ENCODE assay signal across 8 mouse cellular contexts in the genomic region with DNA sequence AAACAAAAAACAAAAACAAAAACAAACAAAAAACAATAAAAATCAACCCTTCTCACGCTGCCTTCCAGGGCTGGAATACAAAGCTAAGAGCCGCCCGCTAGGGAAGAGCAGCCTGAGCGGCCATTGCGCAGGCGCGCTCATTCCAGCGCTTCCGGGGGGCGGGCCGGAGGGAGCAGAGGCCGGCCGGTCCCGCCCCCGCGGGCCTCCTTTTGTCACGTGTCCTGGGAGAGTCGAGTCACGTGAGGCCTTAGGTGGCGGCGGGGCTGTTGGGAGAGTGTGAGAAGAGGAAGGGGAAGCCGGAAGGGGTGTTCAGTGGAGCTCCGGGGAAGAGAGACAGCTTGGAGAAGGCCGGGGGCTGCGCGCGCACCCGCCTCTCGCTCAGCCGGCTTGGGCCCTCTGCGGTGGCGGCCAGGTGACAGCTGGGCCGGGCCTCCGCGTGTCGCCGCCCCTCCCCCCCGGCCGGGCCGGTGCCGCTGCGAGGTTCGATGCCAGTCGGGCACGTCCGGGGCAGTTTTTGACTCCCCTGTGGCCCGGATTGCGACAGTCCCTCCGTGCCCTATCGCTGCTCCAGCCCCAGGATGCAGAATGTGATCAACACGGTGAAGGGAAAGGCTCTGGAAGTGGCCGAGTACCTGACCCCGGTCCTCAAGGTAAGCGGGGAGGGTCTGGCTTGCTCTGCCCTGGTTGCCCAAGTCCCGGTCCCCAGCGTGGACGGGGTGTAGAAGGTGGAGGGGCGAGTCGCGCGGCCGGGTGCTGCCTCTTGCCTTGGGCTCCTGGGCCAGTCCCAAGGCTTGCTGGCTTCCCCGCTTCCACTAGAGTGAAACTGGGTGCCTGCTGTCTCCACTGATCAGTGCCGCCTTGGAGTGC. TPM values are rescaled to one million over a fixed set of nuclear protein-coding genes. Genes with fewer than 3 reads are reported as not detected.
DNase-seq lines count a peak whose midpoint lies in the region; ATAC-seq and TF ChIP-seq lines count a peak whose summit lies in the region.

Slc35a5 (minus strand) TSS at position 185 of the 867 bp plus-strand sequence.
Atg3 (plus strand) TSS at position 264 of the 867 bp plus-strand sequence.

- H3K4me2 ChIP-seq in heart, embryonic 15.5 days = peak within 1 kb of the TSS; percentile 71
- H3K4me2 ChIP-seq in liver, embryonic 14.5 days (ENCODE audit: low read depth) = peak within 1 kb of the TSS; percentile 92
- H3K4me2 ChIP-seq in neural tube, embryonic 11.5 days (ENCODE audit: low read depth) = peak within 1 kb of the TSS; percentile 79
- H3K4me2 ChIP-seq in stomach, postnatal 0 days (replicated peaks; ENCODE audit: low read depth) = peak within 1 kb of the TSS; percentile 82

- H3K27me3 ChIP-seq in forebrain, embryonic 10.5 days (ENCODE audit: poor library complexity, severe bottlenecking) = no peaks in the 10 kb centered on the region
- no peaks in the 10 kb centered on the region for H3K27me3 ChIP-seq in heart, embryonic 15.5 days
- no peaks in the 10 kb centered on the region for H3K27me3 ChIP-seq in liver, embryonic 14.5 days (ENCODE audit: control insufficient read depth, insufficient read depth, low read length)
- H3K27me3 ChIP-seq in neural tube, embryonic 11.5 days (ENCODE audit: control insufficient read depth, insufficient read depth, low read length) = no peaks in the 10 kb centered on the region
- H3K27me3 ChIP-seq in stomach, postnatal 0 days (ENCODE audit: control insufficient read depth, insufficient read depth, low read length) = no peaks in the 10 kb centered on the region

- ATAC-seq in heart, embryonic 15.5 days (replicated peaks; ENCODE audit: insufficient number of reproducible peaks, insufficient read depth, low FRiP score, low read depth) = peak; percentile 97
- ATAC-seq in liver, embryonic 14.5 days (ENCODE audit: insufficient read depth) = peak; percentile 87
- ATAC-seq in neural tube, embryonic 11.5 days (ENCODE audit: insufficient read depth, low FRiP score, low TSS enrichment) = peak; percentile 99
- peak; percentile 97 for ATAC-seq in stomach, postnatal 0 days (ENCODE audit: low FRiP score, low TSS enrichment)

- TF ChIP-seq EP300 in liver, embryonic 14.5 days (IDR thresholded peaks at IDR 0.05; ENCODE audit: low read depth) = no peak
- TF ChIP-seq EP300 in stomach, postnatal 0 days (optimal IDR thresholded peaks at IDR 0.05) = peak; percentile 56

- peaks cover 12% of the 10 kb centered on the region for H3K36me3 ChIP-seq in forebrain, embryonic 10.5 days (replicated peaks)
- H3K36me3 ChIP-seq in heart, embryonic 15.5 days = peaks cover 15% of the 10 kb centered on the region; the same call in 1 of the 2 replicates
- no peaks in the 10 kb centered on the region for H3K36me3 ChIP-seq in liver, embryonic 14.5 days (replicated peaks; ENCODE audit: control insufficient read depth, insufficient read depth, low read depth)
- H3K36me3 ChIP-seq in neural tube, embryonic 11.5 days (ENCODE audit: control insufficient read depth, insufficient read depth, low read length) = no peaks in the 10 kb centered on the region
- H3K36me3 ChIP-seq in stomach, postnatal 0 days (ENCODE audit: control insufficient read depth, insufficient read depth, low read length) = no peaks in the 10 kb centered on the region

- TF ChIP-seq CTCF in liver, embryonic 14.5 days (IDR thresholded peaks at IDR 0.05; ENCODE audit: low read depth) = no peak
- TF ChIP-seq CTCF in stomach, postnatal 0 days (IDR thresholded peaks at IDR 0.05; ENCODE audit: low read depth) = no peak

- WGBS in forebrain, embryonic 10.5 days = under 1% methylated on average over 55 of the region's 64 CpGs
- under 1% methylated on average over 47 of the region's 64 CpGs for WGBS in heart, embryonic 15.5 days
- WGBS in liver, embryonic 14.5 days (ENCODE audit: insufficient replicate concordance) = under 1% methylated on average over 64 of the region's 64 CpGs
- WGBS in neural tube, embryonic 11.5 days = under 1% methylated on average over 64 of the region's 64 CpGs
- WGBS in stomach, postnatal 0 days = 1% methylated on average over 61 of the region's 64 CpGs

- H3K27ac ChIP-seq in forebrain, embryonic 10.5 days = peak within 1 kb of the TSS; percentile 93
- peak within 1 kb of the TSS; percentile 88 for H3K27ac ChIP-seq in heart, embryonic 15.5 days
- H3K27ac ChIP-seq in liver, embryonic 14.5 days = peak within 1 kb of the TSS; percentile 70
- peak within 1 kb of the TSS; percentile 83 for H3K27ac ChIP-seq in neural tube, embryonic 11.5 days (ENCODE audit: low read depth, low read length)
- peak within 1 kb of the TSS; percentile 97 for H3K27ac ChIP-seq in stomach, postnatal 0 days (replicated peaks)

- peaks cover 36% of the 10 kb centered on the region for H3K4me1 ChIP-seq in forebrain, embryonic 10.5 days
- peaks cover 11% of the 10 kb centered on the region; the same call in 1 of the 2 replicates for H3K4me1 ChIP-seq in heart, embryonic 15.5 days (replicated peaks)
- H3K4me1 ChIP-seq in liver, embryonic 14.5 days (replicated peaks; ENCODE audit: control insufficient read depth in 2 of 2, insufficient read depth in 2 of 2, low read length in 1 of 2) = peaks cover 8 to 13% of the 10 kb centered on the region in 2 experiments; a peak in 3 of 4 replicates
- peaks cover 6% of the 10 kb centered on the region; the same call in 1 of the 2 replicates for H3K4me1 ChIP-seq in neural tube, embryonic 11.5 days (ENCODE audit: control insufficient read depth, insufficient read depth, low read length)
- H3K4me1 ChIP-seq in stomach, postnatal 0 days (replicated peaks; ENCODE audit: control insufficient read depth, insufficient read depth) = no peaks in the 10 kb centered on the region

- H3K4me3 ChIP-seq in forebrain, embryonic 10.5 days = peak within 1 kb of the TSS; percentile 84
- peak within 1 kb of the TSS; percentile 94 for H3K4me3 ChIP-seq in heart, embryonic 15.5 days
- H3K4me3 ChIP-seq in liver, embryonic 14.5 days (ENCODE audit: insufficient read depth in 1 of 2, low read depth in 2 of 2, low read length in 2 of 2) = peak within 1 kb of the TSS; percentile 72 to 87
- peak within 1 kb of the TSS; percentile 87 for H3K4me3 ChIP-seq in neural tube, embryonic 11.5 days (ENCODE audit: low read depth, low read length)
- peak within 1 kb of the TSS; percentile 87 for H3K4me3 ChIP-seq in stomach, postnatal 0 days (ENCODE audit: low read depth, low read length)

- peak; percentile 95 to 96 for DNase-seq in CD8-positive naive resting alpha-beta T cell, adult 2 months (ENCODE audit: low read depth in 2 of 2, low spot score in 2 of 2)
- DNase-seq in c-Kit-positive CD71-negative TER-119-negative erythroid progenitor cells, embryonic 14.5 days (ENCODE audit: low read depth) = peak; percentile 94
- DNase-seq in forebrain, embryonic 10.5 days (ENCODE audit: extremely low spot score, low spot score) = peak; percentile 96
- peak; percentile 96 to 99 for DNase-seq in kidney, postnatal 25 days
- peak; percentile 86 to 91 (median 89) for DNase-seq in liver, embryonic 14.5 days (ENCODE audit: low read depth in 3 of 3, low spot score in 3 of 3)
- DNase-seq in neural tube, embryonic 11.5 days (ENCODE audit: low spot score) = peak; percentile 98
- DNase-seq in stomach, postnatal 0 days (ENCODE audit: low spot score) = peak; percentile 97

- peak within 1 kb of the TSS; percentile 91 for H3K9ac ChIP-seq in heart, embryonic 15.5 days
- peak within 1 kb of the TSS; percentile 74 for H3K9ac ChIP-seq in liver, embryonic 14.5 days (replicated peaks)
- peak within 1 kb of the TSS; percentile 84 for H3K9ac ChIP-seq in neural tube, embryonic 11.5 days (ENCODE audit: low read length)
- peak within 1 kb of the TSS; percentile 92 for H3K9ac ChIP-seq in stomach, postnatal 0 days (ENCODE audit: low read length)

- no peaks in the 10 kb centered on the region for H3K9me3 ChIP-seq in forebrain, embryonic 10.5 days
- H3K9me3 ChIP-seq in heart, embryonic 15.5 days (replicated peaks) = no peaks in the 10 kb centered on the region
- no peaks in the 10 kb centered on the region for H3K9me3 ChIP-seq in liver, embryonic 14.5 days (ENCODE audit: control insufficient read depth, low read length)
- H3K9me3 ChIP-seq in neural tube, embryonic 11.5 days (ENCODE audit: control insufficient read depth, low read length) = no peaks in the 10 kb centered on the region
- no peaks in the 10 kb centered on the region for H3K9me3 ChIP-seq in stomach, postnatal 0 days (ENCODE audit: control insufficient read depth, low read length)

RNA-seq across cellular contexts. Expression of gene Slc35a5, which starts in this region (rescaled TPM):
- 10.1 and 12.0 TPM in 2 replicates for polyA plus RNA-seq in forebrain, embryonic 10.5 days (2016; fragmentation: Nextera tagmentation; extraction: Ambion mirVana)
- polyA plus RNA-seq in heart, embryonic 15.5 days (2015; fragmentation: Nextera tagmentation; extraction: Ambion mirVana) = 12.7 and 15.3 TPM in 2 replicates
- polyA plus RNA-seq in liver, embryonic 14.5 days (2012; rRNA removed) = 2.2 and 2.5 TPM in 2 replicates
- 4.2 and 5.5 TPM in 2 replicates for polyA plus RNA-seq in liver, embryonic 14.5 days (2014; fragmentation: Nextera tagmentation; extraction: Ambion mirVana)
- 18.7 and 20.1 TPM in 2 replicates for polyA plus RNA-seq in neural tube, embryonic 11.5 days (2014; fragmentation: Nextera tagmentation; extraction: Ambion mirVana)
- 12.8 and 13.0 TPM in 2 replicates for polyA plus RNA-seq in stomach, postnatal 0 days (2015; fragmentation: Nextera tagmentation; extraction: Ambion mirVana)

RNA-seq across cellular contexts. Expression of gene Atg3, which starts in this region (rescaled TPM):
- polyA plus RNA-seq in forebrain, embryonic 10.5 days (2016; fragmentation: Nextera tagmentation; extraction: Ambion mirVana) = 33.3 and 34.6 TPM in 2 replicates
- polyA plus RNA-seq in heart, embryonic 15.5 days (2015; fragmentation: Nextera tagmentation; extraction: Ambion mirVana) = 29.3 and 33.1 TPM in 2 replicates
- 5.2 and 11.2 TPM in 2 replicates for polyA plus RNA-seq in liver, embryonic 14.5 days (2012; rRNA removed)
- 18.1 TPM in 2 replicates for polyA plus RNA-seq in liver, embryonic 14.5 days (2014; fragmentation: Nextera tagmentation; extraction: Ambion mirVana)
- polyA plus RNA-seq in neural tube, embryonic 11.5 days (2014; fragmentation: Nextera tagmentation; extraction: Ambion mirVana) = 45.6 and 53.4 TPM in 2 replicates
- polyA plus RNA-seq in stomach, postnatal 0 days (2015; fragmentation: Nextera tagmentation; extraction: Ambion mirVana) = 38.8 and 39.2 TPM in 2 replicates

Comparison
In these comparisons a context has a peak if more than half of its experiments do, and no peak if none do; other contexts are left out.
1. Peak in every context shown above with its lines: DNase-seq, ATAC-seq, H3K4me3 ChIP-seq and H3K27ac ChIP-seq.